ENCODE assay signal across 19 mouse cellular contexts in genomic region chr19:23668142-23668655, GRCm38 (mm10). TPM values are rescaled to one million over a fixed set of nuclear protein-coding genes. Genes with fewer than 3 reads are reported as not detected.
DNase-seq lines count a peak whose midpoint lies in the region; ATAC-seq lines count a peak whose summit lies in the region.
"Had no signal": no experiment of that assay in that cellular context is flagged by ENCODE, and none has a peak within 500 bp of the region (broad histone marks: within the 10 kb centered on the region; RNA-seq: fewer than 3 reads in every experiment).

No protein-coding gene starts in this region.

- no peaks in the 10 kb centered on the region; the same call in 1 of the 2 replicates for H3K4me1 ChIP-seq in hindbrain, embryonic 13.5 days (replicated peaks)
- no peaks in the 10 kb centered on the region for H3K4me1 ChIP-seq in hindbrain, embryonic 14.5 days (replicated peaks; ENCODE audit: control insufficient read depth, insufficient read depth, low read length)
- H3K4me1 ChIP-seq in forebrain, embryonic 16.5 days (replicated peaks; ENCODE audit: control insufficient read depth, insufficient read depth, low read length) = 0 out of 2 replicates have a peak, but pooled peaks cover 3% of the 10 kb centered on the region
- H3K4me1 ChIP-seq in midbrain, embryonic 12.5 days = no peaks in the 10 kb centered on the region
- no peaks in the 10 kb centered on the region for H3K4me1 ChIP-seq in midbrain, embryonic 16.5 days (ENCODE audit: control insufficient read depth, insufficient read depth, low read length)
- H3K4me1 ChIP-seq: embryonic facial prominence, embryonic 13.5 days; heart, embryonic 15.5 days had no signal

- no peaks in the 10 kb centered on the region for H3K36me3 ChIP-seq in hindbrain, embryonic 13.5 days
- no peaks in the 10 kb centered on the region for H3K36me3 ChIP-seq in hindbrain, embryonic 14.5 days (replicated peaks; ENCODE audit: control insufficient read depth, insufficient read depth)
- no peaks in the 10 kb centered on the region for H3K36me3 ChIP-seq in forebrain, embryonic 16.5 days (ENCODE audit: control insufficient read depth, insufficient read depth)
- no peaks in the 10 kb centered on the region for H3K36me3 ChIP-seq in midbrain, embryonic 12.5 days
- no peaks in the 10 kb centered on the region for H3K36me3 ChIP-seq in midbrain, embryonic 16.5 days (ENCODE audit: control insufficient read depth, insufficient read depth, low read length)
- H3K36me3 ChIP-seq: embryonic facial prominence, embryonic 13.5 days; heart, embryonic 15.5 days; hindbrain, embryonic 15.5 days had no signal

- no peaks in the 10 kb centered on the region for H3K27me3 ChIP-seq in hindbrain, embryonic 13.5 days
- no peaks in the 10 kb centered on the region for H3K27me3 ChIP-seq in hindbrain, embryonic 14.5 days (ENCODE audit: control insufficient read depth, insufficient read depth, low read length)
- no peaks in the 10 kb centered on the region for H3K27me3 ChIP-seq in forebrain, embryonic 16.5 days (replicated peaks; ENCODE audit: control insufficient read depth, insufficient read depth, low read length)
- H3K27me3 ChIP-seq in midbrain, embryonic 12.5 days = no peaks in the 10 kb centered on the region
- no peaks in the 10 kb centered on the region for H3K27me3 ChIP-seq in midbrain, embryonic 16.5 days (ENCODE audit: control insufficient read depth, insufficient read depth, low read depth, low read length)
- H3K27me3 ChIP-seq: embryonic facial prominence, embryonic 13.5 days; heart, embryonic 15.5 days; hindbrain, embryonic 15.5 days had no signal

- no peak overlapping the region for H3K9ac ChIP-seq in hindbrain, embryonic 13.5 days
- no peak overlapping the region for H3K9ac ChIP-seq in hindbrain, embryonic 14.5 days
- H3K9ac ChIP-seq in forebrain, embryonic 16.5 days (replicated peaks; ENCODE audit: low read depth, low read length) = no peak overlapping the region
- H3K9ac ChIP-seq in midbrain, embryonic 12.5 days (replicated peaks) = no peak overlapping the region
- no peak overlapping the region for H3K9ac ChIP-seq in midbrain, embryonic 16.5 days (ENCODE audit: low read depth, low read length)
- H3K9ac ChIP-seq: embryonic facial prominence, embryonic 13.5 days; heart, embryonic 15.5 days; hindbrain, embryonic 15.5 days had no signal

- H3K27ac ChIP-seq in hindbrain, embryonic 13.5 days = peak overlapping the region; percentile 30; the same call in 1 of the 2 replicates
- H3K27ac ChIP-seq in hindbrain, embryonic 14.5 days = no peak overlapping the region
- no peak overlapping the region for H3K27ac ChIP-seq in forebrain, embryonic 16.5 days (ENCODE audit: low read length)
- no peak overlapping the region for H3K27ac ChIP-seq in midbrain, embryonic 12.5 days (replicated peaks)
- no peak overlapping the region for H3K27ac ChIP-seq in midbrain, embryonic 16.5 days (ENCODE audit: low read length)
- H3K27ac ChIP-seq: embryonic facial prominence, embryonic 13.5 days; heart, adult 2 months; heart, embryonic 15.5 days; hindbrain, embryonic 15.5 days had no signal

- no peak overlapping the region for H3K4me3 ChIP-seq in hindbrain, embryonic 13.5 days
- no peak overlapping the region for H3K4me3 ChIP-seq in hindbrain, embryonic 14.5 days (replicated peaks; ENCODE audit: low read length)
- H3K4me3 ChIP-seq in forebrain, embryonic 16.5 days (replicated peaks; ENCODE audit: low read length) = no peak overlapping the region
- no peak overlapping the region for H3K4me3 ChIP-seq in midbrain, embryonic 12.5 days
- H3K4me3 ChIP-seq in midbrain, embryonic 16.5 days (ENCODE audit: low read depth, low read length) = no peak overlapping the region
- H3K4me3 ChIP-seq: embryonic facial prominence, embryonic 13.5 days; heart, adult 2 months; heart, embryonic 15.5 days; hindbrain, embryonic 15.5 days had no signal

- no peaks in the 10 kb centered on the region for H3K9me3 ChIP-seq in hindbrain, embryonic 13.5 days
- no peaks in the 10 kb centered on the region for H3K9me3 ChIP-seq in hindbrain, embryonic 14.5 days (ENCODE audit: control insufficient read depth, low read length)
- no peaks in the 10 kb centered on the region for H3K9me3 ChIP-seq in forebrain, embryonic 16.5 days (ENCODE audit: control insufficient read depth, low read length)
- H3K9me3 ChIP-seq in midbrain, embryonic 12.5 days = no peaks in the 10 kb centered on the region
- no peaks in the 10 kb centered on the region for H3K9me3 ChIP-seq in midbrain, embryonic 16.5 days (replicated peaks; ENCODE audit: control insufficient read depth, low read length, poor library complexity, severe bottlenecking)
- H3K9me3 ChIP-seq: embryonic facial prominence, embryonic 13.5 days; heart, embryonic 15.5 days; hindbrain, embryonic 15.5 days had no signal

- no peak for ATAC-seq in hindbrain, embryonic 13.5 days (ENCODE audit: low FRiP score)
- ATAC-seq in hindbrain, embryonic 14.5 days (ENCODE audit: low FRiP score) = no peak
- ATAC-seq in forebrain, embryonic 16.5 days = peak; percentile 57; the same call in 1 of the 2 replicates
- ATAC-seq in midbrain, embryonic 12.5 days (ENCODE audit: low FRiP score, low read depth) = peak; percentile 44; the same call in 1 of the 2 replicates
- ATAC-seq in midbrain, embryonic 16.5 days = peak; percentile 75
- ATAC-seq: intestine, embryonic 16.5 days had no signal

- H3K4me2 ChIP-seq in hindbrain, embryonic 13.5 days = no peak overlapping the region
- H3K4me2 ChIP-seq in hindbrain, embryonic 14.5 days (replicated peaks) = no peak overlapping the region
- H3K4me2 ChIP-seq in forebrain, embryonic 16.5 days (ENCODE audit: low read length) = no peak overlapping the region
- no peak overlapping the region for H3K4me2 ChIP-seq in midbrain, embryonic 12.5 days (replicated peaks)
- no peak overlapping the region for H3K4me2 ChIP-seq in midbrain, embryonic 16.5 days (ENCODE audit: low read length)
- H3K4me2 ChIP-seq: embryonic facial prominence, embryonic 13.5 days; heart, embryonic 11.5 days; heart, embryonic 15.5 days; hindbrain, embryonic 15.5 days had no signal

- no peak for DNase-seq in hindbrain, embryonic 14.5 days (ENCODE audit: low spot score)
- DNase-seq in frontal cortex, postnatal 25 days (ENCODE audit: low spot score in 2 of 2) = no peak
- no peak for DNase-seq in yolk sac, embryonic 10.5 days (ENCODE audit: low spot score)
- DNase-seq: adrenal gland, adult 2 months; adrenal gland, postnatal 25 days; cerebellum, adult 2 months; cerebellum, postnatal 10 days; gastrocnemius, postnatal 14 days; heart, adult 2 months; heart, postnatal 14 days had no signal

- WGBS in hindbrain, embryonic 13.5 days = 53% methylated on average over 6 of the region's 6 CpGs
- 50% methylated on average over 6 of the region's 6 CpGs for WGBS in hindbrain, embryonic 14.5 days
- 51% methylated on average over 6 of the region's 6 CpGs for WGBS in forebrain, embryonic 16.5 days
- WGBS in midbrain, embryonic 12.5 days = 56% methylated on average over 6 of the region's 6 CpGs
- WGBS in midbrain, embryonic 16.5 days = 40% methylated on average over 6 of the region's 6 CpGs

RNA-seq across cellular contexts. Expression of gene 1700028P14Rik, which starts 15.6 kb away (rescaled TPM):
- polyA plus RNA-seq in hindbrain, embryonic 13.5 days (2015; fragmentation: Nextera tagmentation; extraction: Ambion mirVana) = 1.4 and 2.5 TPM in 2 replicates
- polyA plus RNA-seq in hindbrain, embryonic 14.5 days (2014; fragmentation: Nextera tagmentation; extraction: Ambion mirVana) = 2.7 and 3.1 TPM in 2 replicates
- 0.42 and 1.4 TPM in 2 replicates for polyA plus RNA-seq in forebrain, embryonic 16.5 days (2015; fragmentation: Nextera tagmentation; extraction: Ambion mirVana)
- 0.54 TPM in 1 of 2 replicates, not detected in the other for polyA plus RNA-seq in midbrain, embryonic 12.5 days (2016; fragmentation: Nextera tagmentation; extraction: Ambion mirVana)
- polyA plus RNA-seq in midbrain, embryonic 16.5 days (2015; fragmentation: Nextera tagmentation; extraction: Ambion mirVana) = 1.9 and 2.9 TPM in 2 replicates
- polyA plus RNA-seq: adrenal gland, adult 2 months; embryonic facial prominence, embryonic 13.5 days; heart, embryonic 11.5 days; heart, embryonic 15.5 days; intestine, embryonic 16.5 days had no signal

RNA-seq across cellular contexts. Expression of gene Ptar1, which starts 19.0 kb away (rescaled TPM):
- 4.0 and 4.5 TPM in 2 replicates for polyA plus RNA-seq in hindbrain, embryonic 13.5 days (2015; fragmentation: Nextera tagmentation; extraction: Ambion mirVana)
- polyA plus RNA-seq in hindbrain, embryonic 14.5 days (2014; fragmentation: Nextera tagmentation; extraction: Ambion mirVana) = 7.7 and 8.6 TPM in 2 replicates
- polyA plus RNA-seq in forebrain, embryonic 16.5 days (2015; fragmentation: Nextera tagmentation; extraction: Ambion mirVana) = 3.0 and 3.1 TPM in 2 replicates
- polyA plus RNA-seq in midbrain, embryonic 12.5 days (2016; fragmentation: Nextera tagmentation; extraction: Ambion mirVana) = 8.7 and 9.1 TPM in 2 replicates
- polyA plus RNA-seq in midbrain, embryonic 16.5 days (2015; fragmentation: Nextera tagmentation; extraction: Ambion mirVana) = 4.3 and 5.6 TPM in 2 replicates

Comparison
In these comparisons a context has a peak if more than half of its experiments do, and no peak if none do; other contexts are left out.
1. ATAC-seq: peak in forebrain, embryonic 16.5 days (single experiment), midbrain, embryonic 12.5 days (single experiment) and midbrain, embryonic 16.5 days (single experiment); none in hindbrain, embryonic 13.5 days (single experiment) and hindbrain, embryonic 14.5 days (single experiment).